Comparison of ENCODE assay signal across 20 mouse cellular contexts in genomic region chr5:139651041-139651440, GRCm38 (mm10).
"Had no signal": no experiment of that assay in that cellular context is flagged by ENCODE, and none has a peak within 500 bp of the region (broad histone marks: within the 10 kb centered on the region; RNA-seq: fewer than 3 reads in every experiment).

No protein-coding gene starts in this region.

- H3K4me1 ChIP-seq: limb, embryonic 12.5 days; limb, embryonic 15.5 days; liver, embryonic 13.5 days; midbrain, embryonic 12.5 days; midbrain, embryonic 15.5 days; stomach, embryonic 15.5 days had no signal

- H3K4me3 ChIP-seq: left cerebral cortex, adult 2 months; limb, embryonic 12.5 days; limb, embryonic 15.5 days; liver, embryonic 13.5 days; midbrain, embryonic 12.5 days; midbrain, embryonic 15.5 days; myocyte; neural tube, embryonic 13.5 days; stomach, embryonic 15.5 days had no signal

- ATAC-seq: lung, postnatal 0 days; midbrain, embryonic 15.5 days had no signal

- H3K4me2 ChIP-seq: limb, embryonic 12.5 days; limb, embryonic 15.5 days; liver, embryonic 13.5 days; lung, embryonic 14.5 days; midbrain, embryonic 12.5 days; midbrain, embryonic 15.5 days; neural tube, embryonic 13.5 days; stomach, embryonic 15.5 days had no signal

- H3K9ac ChIP-seq: limb, embryonic 12.5 days; limb, embryonic 15.5 days; liver, embryonic 13.5 days; lung, embryonic 14.5 days; midbrain, embryonic 12.5 days; midbrain, embryonic 15.5 days; neural tube, embryonic 13.5 days; stomach, embryonic 15.5 days had no signal

- H3K9me3 ChIP-seq: limb, embryonic 15.5 days; liver, embryonic 13.5 days; midbrain, embryonic 12.5 days; midbrain, embryonic 15.5 days; stomach, embryonic 15.5 days had no signal

- H3K36me3 ChIP-seq: limb, embryonic 12.5 days; limb, embryonic 15.5 days; liver, embryonic 13.5 days; midbrain, embryonic 12.5 days; midbrain, embryonic 15.5 days; neural tube, embryonic 13.5 days; stomach, embryonic 15.5 days had no signal

- DNase-seq: kidney, adult 18-20 months; kidney, postnatal 36 days; layer of hippocampus, postnatal 36 days; liver, embryonic 13.5 days; lung, embryonic 14.5 days; retina, postnatal 1 day; right cerebral cortex, postnatal 25 days; spleen, adult 18-20 months; thymus, postnatal 25 days had no signal

- H3K27ac ChIP-seq: kidney, postnatal 0 days; left cerebral cortex, adult 2 months; limb, embryonic 12.5 days; limb, embryonic 15.5 days; liver, embryonic 13.5 days; macrophage; midbrain, embryonic 12.5 days; midbrain, embryonic 15.5 days; neural tube, embryonic 13.5 days; stomach, embryonic 15.5 days had no signal

- H3K27me3 ChIP-seq: limb, embryonic 15.5 days; midbrain, embryonic 15.5 days had no signal
